Mouse (Mus musculus) right cerebral cortex, postnatal 14 days (tissue): ENCODE measurements at regions not wholly inside any gene's neighbourhood (a gene's known extent, or its start where the extent isn't known, plus 50 kb on each side); places are given as distances from the start of the nearest gene placed in this dataset.

Experiments used
- DNase-seq: peaks from one replicate; pipeline ENCODE4 v3.0.0; 2022

GRCm38 (mm10) chr9:41833408-41833807 is 290.7 kb downstream of the Sorl1 start:
- DNase-seq: no peak

GRCm38 (mm10) chr9:41827356-41827755 is 296.7 kb downstream of the Sorl1 start:
- no peak for DNase-seq

- no peak for DNase-seq
Measured at GRCm38 (mm10) chr9:41821401-41821800, 302.7 kb downstream of the Sorl1 start.

- no peak for DNase-seq
Measured at GRCm38 (mm10) chr9:41817740-41818461, 306.2 kb downstream of the Sorl1 start.

GRCm38 (mm10) chr9:41815921-41816320 is 308.2 kb downstream of the Sorl1 start:
- no peak for DNase-seq

GRCm38 (mm10) chr9:41809291-41809690 is 314.8 kb downstream of the Sorl1 start:
- DNase-seq: no peak

GRCm38 (mm10) chr9:41808791-41809190 is 315.3 kb downstream of the Sorl1 start:
- DNase-seq: no peak

GRCm38 (mm10) chr9:41806289-41806621 is 317.8 kb downstream of the Sorl1 start:
- no peak for DNase-seq

GRCm38 (mm10) chr9:41805491-41806288 is 318.4 kb downstream of the Sorl1 start:
- DNase-seq: no peak

GRCm38 (mm10) chr9:41804711-41805331 is 319.3 kb downstream of the Sorl1 start:
- DNase-seq: no peak

- DNase-seq: peak; percentile 38
Measured at GRCm38 (mm10) chr9:41803680-41804460, 320.2 kb downstream of the Sorl1 start.

GRCm38 (mm10) chr9:41801376-41801775 is 322.7 kb downstream of the Sorl1 start:
- no peak for DNase-seq

GRCm38 (mm10) chr9:41792830-41793213 is 331.3 kb downstream of the Sorl1 start:
- DNase-seq: no peak

- DNase-seq: no peak
Measured at GRCm38 (mm10) chr9:41792173-41792829, 331.8 kb downstream of the Sorl1 start.

- DNase-seq: peak; percentile 14
Measured at GRCm38 (mm10) chr9:41791501-41792172, 332.5 kb downstream of the Sorl1 start.

- DNase-seq: no peak
Measured at GRCm38 (mm10) chr9:41785131-41785530, 339.0 kb downstream of the Sorl1 start.

- DNase-seq: no peak
Measured at GRCm38 (mm10) chr9:41772281-41772902, 351.7 kb downstream of the Sorl1 start.

GRCm38 (mm10) chr9:41771276-41771675 is 352.8 kb downstream of the Sorl1 start:
- no peak for DNase-seq

GRCm38 (mm10) chr9:41768316-41768715 is 355.8 kb downstream of the Sorl1 start:
- DNase-seq: no peak

GRCm38 (mm10) chr9:41766533-41766920 is 357.6 kb downstream of the Sorl1 start:
- DNase-seq: peak; percentile 19

- DNase-seq: no peak
Measured at GRCm38 (mm10) chr9:41765816-41766532, 358.1 kb downstream of the Sorl1 start.
